Mouse (Mus musculus): ENCODE results near the gene Ttc3.
"Not testable (repeated sequence)": the region's sequence is repeated elsewhere in the genome, so short reads cannot be mapped to it uniquely, and the experiment has no call there.

The Ttc3 gene

DNA sequence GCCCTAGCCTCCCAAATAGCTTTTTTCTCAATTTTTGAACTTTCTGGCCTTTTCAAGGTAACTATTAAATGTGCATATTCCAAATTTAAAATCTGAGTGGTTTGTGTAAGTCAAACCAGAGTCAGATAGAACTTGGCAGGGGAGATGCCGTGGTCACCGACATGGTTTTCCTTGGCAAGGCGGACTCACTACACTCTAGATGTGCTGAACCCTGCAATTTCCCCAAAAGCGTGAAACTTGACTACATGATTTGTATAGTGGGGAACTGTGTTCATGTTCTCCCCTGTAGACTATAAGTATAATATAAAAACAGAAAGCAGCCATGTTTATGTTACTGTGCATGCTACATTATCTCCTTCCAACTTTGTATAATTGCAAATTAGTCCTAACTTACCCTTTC lies 58.5 kb downstream of the Ttc3 start:
- DNase-seq (ENCODE audit: low read depth, low spot score) = no peak

DNA sequence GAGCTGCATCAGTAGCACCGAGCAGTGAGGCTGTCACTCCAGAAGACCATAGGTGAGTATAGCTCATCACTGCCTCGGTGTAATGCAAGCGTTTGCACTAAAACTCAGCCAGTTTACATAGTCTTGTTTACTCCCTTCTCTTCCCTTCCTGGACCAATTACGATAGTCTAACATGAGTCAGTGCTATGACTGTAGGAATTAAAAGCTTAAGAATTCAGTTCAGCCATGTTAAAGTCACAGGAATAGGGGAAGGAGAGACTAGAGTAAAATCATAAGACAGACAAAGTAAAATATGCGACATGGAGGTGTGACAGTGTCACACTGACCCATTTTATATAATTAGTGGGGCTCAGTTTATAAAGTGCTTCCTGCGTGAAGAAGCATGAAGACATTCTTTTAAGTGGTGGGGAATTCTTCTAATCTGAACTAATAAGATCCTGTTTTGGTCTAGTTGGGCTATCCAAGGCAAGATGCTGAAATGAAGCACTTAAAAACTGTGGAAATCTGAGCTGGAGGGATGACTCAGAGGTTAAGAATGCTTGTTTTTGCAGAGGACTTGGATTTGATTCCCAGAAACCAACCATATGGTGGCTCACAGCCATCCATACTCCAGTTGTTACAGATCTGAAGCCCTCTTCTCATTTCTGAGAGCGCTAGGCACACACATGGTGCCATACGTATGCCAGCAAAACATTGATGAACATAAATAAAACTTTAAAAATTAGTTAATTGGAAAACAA lies 65.2 kb downstream of the Ttc3 start:
- no peak for DNase-seq (ENCODE audit: low read depth, low spot score)

- no peak for DNase-seq (ENCODE audit: low read depth, low spot score)
Measured at GRCm38 (mm10) chr16:94436801-94437200, 66.4 kb downstream of the Ttc3 start.

DNA sequence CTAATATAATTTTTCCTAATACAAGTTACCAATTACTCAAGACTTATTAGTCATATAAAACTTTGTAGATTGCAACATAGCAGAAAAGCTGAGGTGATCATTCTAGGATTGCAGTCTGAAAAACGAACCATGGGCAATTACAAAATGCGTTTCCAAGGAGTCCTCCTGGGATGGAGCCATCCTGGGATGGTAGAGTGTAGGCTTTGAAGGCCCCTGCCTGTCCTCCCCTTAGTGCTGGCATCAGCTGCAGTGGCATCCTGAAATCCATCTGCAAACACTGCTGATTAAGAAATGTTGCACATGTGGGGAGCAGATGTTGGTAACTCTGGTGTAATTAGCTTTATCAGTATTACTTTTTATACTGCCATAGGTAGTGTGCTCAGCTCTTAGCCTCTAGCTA lies 70.9 kb downstream of the Ttc3 start:
- DNase-seq (ENCODE audit: low read depth, low spot score) = no peak

DNA sequence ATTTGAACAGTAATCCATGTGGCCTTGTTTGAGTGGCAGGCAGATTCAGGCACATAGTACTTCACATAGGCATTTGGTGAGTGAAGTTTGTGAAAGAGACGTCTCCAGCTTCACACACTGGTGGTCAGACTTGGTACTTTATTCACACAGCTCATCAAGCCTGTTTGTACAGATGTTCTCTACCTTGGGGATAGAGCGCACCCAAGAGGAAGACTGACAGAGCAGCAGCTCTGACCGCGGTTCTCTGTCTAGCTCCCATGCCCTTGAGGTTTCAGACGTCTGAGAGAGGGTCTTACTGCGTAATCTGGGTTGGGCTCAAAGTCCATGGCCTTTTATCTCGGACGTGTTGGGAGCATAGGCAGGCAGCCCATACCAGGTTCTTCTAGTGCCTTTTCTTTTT lies 78.7 kb downstream of the Ttc3 start:
- no peak for DNase-seq (ENCODE audit: low read depth, low spot score)

DNA sequence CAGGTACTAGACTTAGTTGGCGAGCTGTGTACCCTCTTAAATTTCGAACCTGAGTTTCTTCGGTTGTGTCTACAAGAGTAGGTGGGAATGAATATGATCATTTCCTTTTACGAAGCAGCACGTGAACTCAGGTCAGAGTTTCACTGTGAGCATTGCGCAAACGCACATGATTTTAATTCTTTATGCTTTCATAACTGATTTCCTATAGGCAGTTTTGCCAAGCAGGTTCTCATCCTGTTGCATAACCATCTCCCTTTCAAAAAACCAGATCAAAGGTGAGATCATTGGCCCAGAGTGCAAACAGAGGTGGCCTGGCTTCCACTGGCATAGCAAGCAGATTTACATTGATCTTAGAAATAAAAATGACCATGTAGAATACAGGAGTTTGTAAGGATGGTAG lies 79.2 kb downstream of the Ttc3 start:
- no peak for DNase-seq (ENCODE audit: low read depth, low spot score)

GRCm38 (mm10) chr16:94451545-94452488 lies 81.4 kb downstream of the Ttc3 start:
- no peak for DNase-seq (ENCODE audit: low read depth, low spot score)

- DNase-seq (ENCODE audit: low read depth, low spot score) = no peak
Measured at GRCm38 (mm10) chr16:94452768-94453167, 82.3 kb downstream of the Ttc3 start.

DNA sequence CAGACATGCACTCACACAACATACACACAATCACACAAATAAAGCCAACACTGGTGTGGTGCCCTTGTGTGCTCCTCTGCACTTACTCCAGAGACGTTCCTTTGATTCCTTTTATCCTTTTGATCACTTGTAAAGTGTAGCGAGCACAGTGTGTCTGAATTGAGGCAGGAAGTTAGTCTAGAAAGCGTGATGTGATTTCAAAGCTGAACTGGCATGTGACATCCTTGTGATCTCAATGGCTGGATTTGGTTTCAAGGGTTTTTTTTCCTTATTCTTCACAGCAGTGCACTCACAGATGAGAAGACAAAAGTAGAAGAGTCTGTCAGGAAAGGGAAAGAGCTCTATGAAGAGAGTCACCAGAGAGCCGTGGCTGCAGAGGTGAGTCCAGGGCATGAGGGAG lies 83.7 kb downstream of the Ttc3 start:
- DNase-seq (ENCODE audit: low read depth, low spot score) = no peak

DNA sequence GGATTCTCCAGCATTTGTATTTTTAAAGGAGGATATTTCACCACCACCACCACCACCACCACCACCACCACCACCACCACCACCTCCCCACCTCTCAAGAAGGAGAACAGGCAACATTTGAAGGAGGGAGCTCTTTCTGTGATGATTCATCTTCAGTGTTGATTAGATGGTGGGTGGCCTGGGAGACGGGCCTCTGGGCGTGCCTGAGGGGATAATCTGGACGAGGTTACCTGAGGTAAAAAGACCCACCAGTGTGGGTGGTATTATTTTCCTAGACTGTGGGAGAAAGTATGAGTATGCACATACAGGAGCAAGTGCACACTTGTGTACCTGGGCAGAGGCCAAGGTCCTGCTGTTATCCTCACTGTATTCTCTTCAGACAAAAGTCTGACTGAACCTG lies 93.6 kb downstream of the Ttc3 start:
- DNase-seq (ENCODE audit: low read depth, low spot score) = no peak

- DNase-seq (ENCODE audit: low read depth, low spot score) = no peak
Measured at GRCm38 (mm10) chr16:94465900-94466299, 95.5 kb downstream of the Ttc3 start.

DNA sequence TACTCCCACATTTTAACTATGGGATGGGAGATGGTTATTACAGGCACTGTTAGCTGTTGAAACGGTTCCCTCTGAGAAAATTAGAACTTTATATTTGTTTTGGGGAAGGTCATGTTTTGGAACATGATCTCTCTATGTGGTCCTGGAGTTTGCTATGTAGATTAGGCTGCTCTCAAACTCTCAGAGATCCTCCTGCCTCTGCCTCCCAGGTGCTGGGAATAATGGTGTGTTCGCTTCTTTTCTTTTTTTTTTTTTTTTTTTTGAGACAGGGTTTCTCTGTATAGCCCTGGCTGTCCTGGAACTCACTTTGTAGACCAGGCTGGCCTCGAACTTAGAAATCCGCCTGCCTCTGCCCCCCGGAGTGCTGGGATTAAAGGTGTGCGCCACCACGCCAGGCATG lies 95.9 kb downstream of the Ttc3 start:
- not testable (repeated sequence) for DNase-seq (ENCODE audit: low read depth, low spot score)

GRCm38 (mm10) chr16:94467337-94468055 lies 97.1 kb downstream of the Ttc3 start:
- DNase-seq (ENCODE audit: low read depth, low spot score) = no peak

GRCm38 (mm10) chr16:94468391-94468790 lies 98.0 kb downstream of the Ttc3 start:
- DNase-seq (ENCODE audit: low read depth, low spot score) = no peak

DNA sequence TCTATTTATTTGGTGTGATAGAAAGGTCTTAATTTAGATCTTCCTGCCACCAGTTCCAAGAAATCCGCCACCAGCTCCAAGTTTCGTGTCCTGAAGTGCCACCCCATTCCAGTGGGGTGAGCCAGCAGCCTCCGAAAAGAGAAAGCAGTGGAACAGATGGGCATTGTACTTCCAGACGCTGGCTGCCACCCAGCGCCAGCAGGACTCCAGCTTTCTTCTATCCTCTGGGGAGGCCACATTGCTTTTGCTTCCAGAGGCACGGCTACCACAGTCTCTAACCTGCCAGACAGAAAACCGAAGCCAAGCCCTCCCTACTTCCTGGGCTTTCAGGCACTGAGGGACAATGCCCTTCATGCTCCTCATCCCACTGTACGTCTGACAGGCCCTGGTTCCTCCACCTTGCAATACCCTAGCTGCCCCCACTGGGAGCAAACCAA lies 102.1 kb downstream of the Ttc3 start:
- DNase-seq (ENCODE audit: low read depth, low spot score) = peak; percentile 59

DNA sequence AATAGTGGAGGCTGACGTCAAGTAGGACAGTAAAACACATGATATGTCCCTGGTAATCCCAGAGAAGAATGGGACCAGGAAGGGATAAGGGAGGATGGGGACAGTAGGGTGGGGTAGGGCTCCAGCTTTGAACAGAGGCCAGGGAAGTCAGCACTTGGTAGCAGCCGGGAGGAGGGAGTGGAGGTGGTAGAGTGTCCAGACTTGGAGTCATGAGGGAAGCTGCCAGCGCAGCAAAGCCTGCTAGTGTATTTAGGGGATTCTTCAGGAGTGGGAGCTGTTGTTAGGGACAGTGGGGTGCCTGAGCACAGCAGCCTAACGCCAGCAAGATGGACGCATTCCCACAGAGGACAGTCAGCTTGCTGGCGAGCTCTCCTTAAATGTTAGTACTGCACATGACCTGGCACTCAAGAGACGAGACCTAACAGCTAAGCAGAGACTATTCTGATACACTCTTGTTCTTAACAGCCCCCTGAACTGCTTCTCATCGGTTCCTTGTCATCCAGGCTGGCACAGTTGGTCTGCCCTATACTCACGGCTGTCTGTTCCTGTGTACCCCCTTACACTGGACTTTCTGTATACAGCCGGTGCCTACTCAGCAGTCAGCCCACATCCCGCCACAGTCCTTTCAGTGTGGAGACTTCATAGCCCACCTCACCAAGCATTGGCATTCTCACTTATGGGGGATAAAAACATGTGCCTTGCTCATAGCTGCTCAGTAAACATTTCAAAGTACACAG lies 102.8 kb downstream of the Ttc3 start:
- peak; percentile 32 for DNase-seq (ENCODE audit: low read depth, low spot score)

DNA sequence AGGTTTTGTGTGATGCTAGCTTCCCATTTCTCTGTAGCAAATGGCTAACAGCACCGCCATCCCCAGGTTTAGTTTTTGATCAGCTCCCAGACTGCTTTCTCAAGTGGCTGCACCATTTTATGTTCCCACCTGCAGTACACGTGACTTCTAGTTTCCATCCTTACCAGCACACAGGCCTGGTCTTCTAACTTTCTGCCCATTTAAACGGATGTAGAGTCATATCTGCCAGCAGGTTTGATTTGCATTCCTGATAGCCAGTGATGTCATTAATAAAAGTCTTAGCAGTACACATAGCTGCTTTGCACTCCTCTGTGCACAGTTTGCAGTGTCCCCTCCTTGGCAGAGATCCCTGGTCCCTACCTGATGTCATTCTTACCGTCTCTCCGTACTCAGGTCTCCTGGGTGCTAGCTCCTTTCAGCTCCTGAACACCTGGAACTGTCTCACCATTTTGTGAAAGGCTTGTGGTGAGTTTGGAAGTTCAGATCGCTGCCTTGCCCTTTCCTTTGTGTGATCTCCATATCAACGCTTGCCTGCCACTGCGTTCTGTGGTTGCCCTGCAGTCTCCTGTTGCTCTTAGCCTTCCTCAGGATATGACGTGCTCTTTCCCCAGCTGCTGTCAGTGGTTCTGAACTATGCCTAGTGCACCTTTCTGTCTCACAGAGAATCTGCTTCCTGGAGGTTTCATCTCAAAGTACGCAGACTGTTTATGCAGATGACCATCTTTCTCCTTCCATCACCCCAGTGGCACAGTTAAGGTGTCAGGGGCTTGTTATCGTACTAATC lies 114.5 kb downstream of the Ttc3 start:
- no peak for DNase-seq (ENCODE audit: low read depth, low spot score)

- DNase-seq (ENCODE audit: low read depth, low spot score) = no peak
Measured at GRCm38 (mm10) chr16:94487341-94487740, 116.9 kb downstream of the Ttc3 start.

DNA sequence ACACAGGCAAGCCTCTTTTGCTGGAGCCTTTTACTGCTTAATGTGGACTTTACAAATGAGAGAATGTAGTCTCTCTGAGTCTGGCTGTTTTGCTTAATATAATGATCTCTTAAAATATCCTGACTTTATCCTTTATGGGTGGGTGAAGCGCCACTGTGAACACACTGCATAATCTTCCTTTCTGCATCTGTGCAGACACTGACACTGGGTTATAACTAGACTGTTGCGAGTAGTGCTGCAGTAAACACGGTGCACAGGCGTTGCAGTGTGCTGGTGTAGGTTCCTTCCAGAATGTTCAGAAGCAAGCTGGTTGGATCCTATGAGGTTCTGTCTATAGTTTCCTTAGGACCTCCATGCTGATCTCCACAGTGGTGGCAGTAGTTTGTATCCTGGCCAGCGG lies 118.9 kb downstream of the Ttc3 start:
- no peak for DNase-seq (ENCODE audit: low read depth, low spot score)

- DNase-seq (ENCODE audit: low read depth, low spot score) = not testable (repeated sequence)
Measured at GRCm38 (mm10) chr16:94497176-94497575, 126.8 kb downstream of the Ttc3 start.

- peak; percentile 3 for DNase-seq (ENCODE audit: low read depth, low spot score)
Measured at GRCm38 (mm10) chr16:94497911-94498310, 127.5 kb downstream of the Ttc3 start.

Measured in brain, embryonic 18.5 days (tissue).